Mouse (Mus musculus) ES-Bruce4 (cell line): ENCODE results near the gene Tbx5.

ENCODE experiments used
- CTCF ChIP-seq: IDR thresholded peaks from one replicate; pipeline ENCODE4 v1.8.1; 2011; ENCODE audit warnings: low read depth, low read length
- EP300 ChIP-seq: IDR thresholded peaks from 2 replicates; pipeline ENCODE4 v1.6.1; 2011; ENCODE audit warnings: low read depth, low read length; ENCODE audit not compliant: insufficient read depth
- POLR2A ChIP-seq: IDR thresholded peaks from one replicate; pipeline ENCODE4 v1.8.1; 2011; ENCODE audit warnings: low read length; ENCODE audit not compliant: insufficient read depth

DNA sequence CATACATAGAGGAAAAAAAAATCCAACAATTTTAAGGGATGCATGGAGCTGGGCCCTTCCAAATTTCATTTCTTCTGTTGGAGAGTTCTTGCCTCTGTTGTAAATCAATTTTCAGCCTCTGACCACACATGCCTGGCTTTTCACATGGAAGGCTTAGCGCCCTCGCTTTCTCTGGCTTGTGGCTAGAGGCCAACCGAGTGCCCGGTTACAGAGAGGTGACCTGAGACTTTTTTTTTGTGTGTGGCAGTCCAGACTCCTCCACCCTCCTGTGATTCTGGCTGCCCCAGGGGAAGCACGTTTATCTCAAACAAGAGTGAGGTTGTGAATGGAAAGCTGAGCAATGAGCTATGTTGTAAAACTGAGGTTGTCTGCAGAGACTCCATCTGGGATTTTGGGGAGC lies 28.8 kb downstream of the Tbx5 start:
- TF ChIP-seq CTCF (no peak), POLR2A (no peak), EP300 (no peak)
